Mouse (Mus musculus) ES-Bruce4 (cell line): ENCODE data around the gene Dvl3.

Experiments used
- CTCF ChIP-seq: IDR thresholded peaks from one replicate; pipeline ENCODE4 v1.8.1; 2011; ENCODE audit warnings: low read depth, low read length
- EP300 ChIP-seq: IDR thresholded peaks from 2 replicates; pipeline ENCODE4 v1.6.1; 2011; ENCODE audit warnings: low read depth, low read length; ENCODE audit not compliant: insufficient read depth
- POLR2A ChIP-seq: IDR thresholded peaks from one replicate; pipeline ENCODE4 v1.8.1; 2011; ENCODE audit warnings: low read length; ENCODE audit not compliant: insufficient read depth

- no peak for TF ChIP-seq CTCF
- TF ChIP-seq EP300, result no peak
- no peak for TF ChIP-seq POLR2A
These were observed 14.2 kb downstream of the Dvl3 start for GRCm38 (mm10) chr16:20530941-20531340.
